In genomic region chr9:108136225-108136624, GRCm38 (mm10) we compare ENCODE assay signal across 10 mouse cellular contexts. TPM values are rescaled to one million over a fixed set of nuclear protein-coding genes. Genes with fewer than 3 reads are reported as not detected.
DNase-seq lines count a peak whose midpoint lies in the region; ATAC-seq lines count a peak whose summit lies in the region.
"Had no signal": no experiment of that assay in that cellular context is flagged by ENCODE, and none has a peak within 500 bp of the region (broad histone marks: within the 10 kb centered on the region; RNA-seq: fewer than 3 reads in every experiment).

No protein-coding gene starts in this region.

- ATAC-seq in limb, embryonic 11.5 days (ENCODE audit: insufficient number of reproducible peaks, low FRiP score, low TSS enrichment, low read depth), result no peak

- no peak overlapping the region for H3K4me3 ChIP-seq in limb, embryonic 11.5 days (ENCODE audit: low read depth, low read length)
- H3K4me3 ChIP-seq in limb, embryonic 10.5 days, result no peak overlapping the region
- H3K4me3 ChIP-seq: midbrain, embryonic 12.5 days had no signal

- H3K27me3 ChIP-seq in limb, embryonic 11.5 days (ENCODE audit: control insufficient read depth, insufficient read depth, low read length), result no peaks in the 10 kb centered on the region
- H3K27me3 ChIP-seq in limb, embryonic 10.5 days (ENCODE audit: low read depth, poor library complexity, severe bottlenecking), result 0 out of 2 replicates have a peak, but pooled peaks cover 4% of the 10 kb centered on the region

- H3K4me2 ChIP-seq in limb, embryonic 11.5 days (ENCODE audit: low read depth, severe bottlenecking), result no peak overlapping the region
- H3K4me2 ChIP-seq: midbrain, embryonic 12.5 days had no signal

- H3K27ac ChIP-seq in limb, embryonic 11.5 days (replicated peaks; ENCODE audit: low read depth, low read length), result no peak overlapping the region
- H3K27ac ChIP-seq in limb, embryonic 10.5 days, result no peak overlapping the region
- H3K27ac ChIP-seq: midbrain, embryonic 12.5 days had no signal

- H3K9ac ChIP-seq in limb, embryonic 11.5 days (ENCODE audit: low read length), result no peak overlapping the region
- H3K9ac ChIP-seq: midbrain, embryonic 12.5 days had no signal

- H3K9me3 ChIP-seq in limb, embryonic 11.5 days (ENCODE audit: control insufficient read depth, low read length), result no peaks in the 10 kb centered on the region
- H3K9me3 ChIP-seq in limb, embryonic 10.5 days (replicated peaks), result no peaks in the 10 kb centered on the region
- H3K9me3 ChIP-seq: midbrain, embryonic 12.5 days had no signal

- WGBS in limb, embryonic 11.5 days, result 56% methylated on average over 1 of the region's 1 CpGs
- WGBS in limb, embryonic 10.5 days, result 40% methylated on average over 1 of the region's 1 CpGs

- H3K36me3 ChIP-seq in limb, embryonic 11.5 days (ENCODE audit: control insufficient read depth, insufficient read depth, low read length), result no peaks in the 10 kb centered on the region
- no peaks in the 10 kb centered on the region for H3K36me3 ChIP-seq in limb, embryonic 10.5 days

- no peaks in the 10 kb centered on the region for H3K4me1 ChIP-seq in limb, embryonic 11.5 days (ENCODE audit: control insufficient read depth, insufficient read depth, low read length)
- peaks cover 22% of the 10 kb centered on the region for H3K4me1 ChIP-seq in limb, embryonic 10.5 days
- H3K4me1 ChIP-seq: midbrain, embryonic 12.5 days had no signal

- DNase-seq in adrenal gland, postnatal 14 days, result peak; percentile 40
- no peak for DNase-seq in adrenal gland, adult 8-10 months
- DNase-seq in limb, embryonic 11.5 days (ENCODE audit: low spot score), result peak; percentile 58
- DNase-seq in limb, embryonic 10.5 days (ENCODE audit: low spot score), result no peak
- peak; percentile 39 for DNase-seq in embryo, embryonic 9.5 days (ENCODE audit: extremely low spot score)
- peak; percentile 79 for DNase-seq in naive thymus-derived CD4-positive, alpha-beta T cell, adult 2 months (ENCODE audit: low read depth)
- DNase-seq in gastrocnemius, adult 8-10 months (ENCODE audit: low spot score in 2 of 2), result no peak
- no peak for DNase-seq in left cerebral cortex, adult 18-20 months (ENCODE audit: low spot score in 2 of 2)

RNA-seq across cellular contexts. Expression of gene Apeh, which starts 41.8 kb away (rescaled TPM):
- 76.2 and 76.5 TPM in 2 replicates for total RNA-seq in adrenal gland, postnatal 14 days (2021)
- 100 to 1,000 TPM; 104 to 125 (median 109) TPM for total RNA-seq in adrenal gland, adult 8-10 months (2022)
- polyA plus RNA-seq in limb, embryonic 11.5 days (2014; fragmentation: Nextera tagmentation; extraction: Ambion mirVana), result 56.3 and 63.4 TPM in 2 replicates
- polyA plus RNA-seq in limb, embryonic 10.5 days (2016; fragmentation: Nextera tagmentation; extraction: Ambion mirVana), result 70.8 and 76.2 TPM in 2 replicates
- total RNA-seq in gastrocnemius, adult 8-10 months (2022), result 10 to 100 TPM; 29.4 to 43.5 (median 33.6) TPM
- total RNA-seq in left cerebral cortex, adult 18-20 months (2021), result 10 to 100 TPM; 29.2 to 32.2 TPM

RNA-seq across cellular contexts. Expression of gene Rnf123, which starts 53.1 kb away (rescaled TPM):
- total RNA-seq in adrenal gland, postnatal 14 days (2021), result 54.2 and 66.6 TPM in 2 replicates
- total RNA-seq in adrenal gland, adult 8-10 months (2022), result 100 to 1,000 TPM in 1 of 4 experiments, 10 to 100 TPM in 3; 68.2 to 108 (median 86.5) TPM
- polyA plus RNA-seq in limb, embryonic 11.5 days (2014; fragmentation: Nextera tagmentation; extraction: Ambion mirVana), result 26.4 and 29.9 TPM in 2 replicates
- polyA plus RNA-seq in limb, embryonic 10.5 days (2016; fragmentation: Nextera tagmentation; extraction: Ambion mirVana), result 31.8 and 37.5 TPM in 2 replicates
- total RNA-seq in gastrocnemius, adult 8-10 months (2022), result 100 to 1,000 TPM; 137 to 185 (median 161) TPM
- 10 to 100 TPM; 83.8 to 86.7 TPM for total RNA-seq in left cerebral cortex, adult 18-20 months (2021)

RNA-seq across cellular contexts. Expression of gene Bsn, which starts 54.0 kb away (rescaled TPM):
- 2.9 TPM in 2 replicates for total RNA-seq in adrenal gland, postnatal 14 days (2021)
- total RNA-seq in adrenal gland, adult 8-10 months (2022), result 1 to 10 TPM; 3.7 to 6.8 (median 6.4) TPM
- 1.3 and 1.5 TPM in 2 replicates for polyA plus RNA-seq in limb, embryonic 11.5 days (2014; fragmentation: Nextera tagmentation; extraction: Ambion mirVana)
- polyA plus RNA-seq in limb, embryonic 10.5 days (2016; fragmentation: Nextera tagmentation; extraction: Ambion mirVana), result 1.7 TPM in 2 replicates
- under 1 TPM; 0.02 to 0.07 (median 0.04) TPM for total RNA-seq in gastrocnemius, adult 8-10 months (2022)
- 100 to 1,000 TPM; 243 to 246 TPM for total RNA-seq in left cerebral cortex, adult 18-20 months (2021)

RNA-seq across cellular contexts. Expression of gene Mst1, which starts 56.0 kb away (rescaled TPM):
- 1.4 and 20.2 TPM in 2 replicates for total RNA-seq in adrenal gland, postnatal 14 days (2021)
- total RNA-seq in adrenal gland, adult 8-10 months (2022), result under 1 TPM in 1 of 4 experiments, not detected in 3; 0.10 TPM
- 0.37 and 1.3 TPM in 2 replicates for polyA plus RNA-seq in limb, embryonic 11.5 days (2014; fragmentation: Nextera tagmentation; extraction: Ambion mirVana)
- polyA plus RNA-seq in limb, embryonic 10.5 days (2016; fragmentation: Nextera tagmentation; extraction: Ambion mirVana), result 0.54 and 0.74 TPM in 2 replicates
- under 1 TPM in 1 of 4 experiments, not detected in 3; 0.40 TPM for total RNA-seq in gastrocnemius, adult 8-10 months (2022)
- not detected for total RNA-seq in left cerebral cortex, adult 18-20 months (2021)
- polyA plus RNA-seq: heart, embryonic 14.5 days had no signal

Comparison
In these comparisons a context has a peak if more than half of its experiments do, and no peak if none do; other contexts are left out.
1. DNase-seq: peak in adrenal gland, postnatal 14 days (single experiment), limb, embryonic 11.5 days (single experiment), embryo, embryonic 9.5 days (single experiment) and naive thymus-derived CD4-positive, alpha-beta T cell, adult 2 months (single experiment); none in adrenal gland, adult 8-10 months (single experiment), limb, embryonic 10.5 days (single experiment), gastrocnemius, adult 8-10 months (0 of 2) and left cerebral cortex, adult 18-20 months (0 of 2).
2. RNA of gene Bsn, which starts 54.0 kb away (total RNA-seq): 243 to 246 TPM in left cerebral cortex, adult 18-20 months; 3.7 to 6.8 TPM in adrenal gland, adult 8-10 months, 2.9 TPM in adrenal gland, postnatal 14 days and 0.02 to 0.07 TPM in gastrocnemius, adult 8-10 months; every median in the first group is over 10 times any median in the second.